Mouse (Mus musculus) granulocyte monocyte progenitor cell, adult 5-6 weeks (primary cell): ENCODE measurements around the gene P4htm. TPM values are rescaled to one million over a fixed set of nuclear protein-coding genes. Genes with fewer than 3 reads are reported as not detected.

Source experiments
- ATAC-seq: replicated peaks from 2 replicates; pipeline ENCODE4 v1.8.0; 2016; ENCODE audit warnings: mild to moderate bottlenecking, moderate TSS enrichment, inconsistent platforms; ENCODE audit not compliant: poor library complexity, severe bottlenecking
- total RNA-seq, 2 experiments: library from RNA; stranded (forward) in 1 of 2; stranded (reverse) in 1 of 2; fragments of 200-712, 200-1000 nt in 1 of 2; fragments of >200 nt in 1 of 2; fragmentation: Nextera tagmentation in 1 of 2; gene quantifications; 2 replicates each; pipeline ENCODE4 v1.2.3; 2014 to 2017

Gene P4htm
- total RNA-seq, 2 experiments from 2014 or later = 2.3 TPM; not detected in 1

GRCm38 (mm10) chr9:108563671-108564070, 33.8 kb downstream of the P4htm start:
- no peak for ATAC-seq

- peak; percentile 96 for ATAC-seq
Measured at GRCm38 (mm10) chr9:108560227-108560841, 37.1 kb downstream of the P4htm start, which contains the start of gene Impdh2. Gene Impdh2, plus strand, starts transcription at chr9:108560286.

GRCm38 (mm10) chr9:108559169-108559568, 38.3 kb downstream of the P4htm start:
- no peak for ATAC-seq

GRCm38 (mm10) chr9:108546875-108547274, 50.6 kb downstream of the P4htm start:
- no peak for ATAC-seq

GRCm38 (mm10) chr9:108545986-108546385, 51.5 kb downstream of the P4htm start:
- no peak for ATAC-seq

- no peak for ATAC-seq
Measured at GRCm38 (mm10) chr9:108540846-108541245, 56.6 kb downstream of the P4htm start.

GRCm38 (mm10) chr9:108531496-108531895, 66.0 kb downstream of the P4htm start:
- ATAC-seq = no peak

- ATAC-seq = no peak
Measured at GRCm38 (mm10) chr9:108530954-108531353, 66.5 kb downstream of the P4htm start.

Other genes starting within 250 kb of the P4htm start
- gene Usp4, start 249.8 kb downstream of the P4htm start, total RNA-seq (2014; fragmentation: Nextera tagmentation) = 78.5 and 89.4 TPM in 2 replicates
- 62.7 and 75.5 TPM in 2 replicates for gene Usp4, start 249.8 kb downstream of the P4htm start, total RNA-seq (2017)
- 1.6 TPM in 1 of 2 replicates, not detected in the other for gene 1700102P08Rik, start 204.9 kb downstream of the P4htm start, total RNA-seq (2014; fragmentation: Nextera tagmentation)
- gene 1700102P08Rik, start 204.9 kb downstream of the P4htm start, total RNA-seq (2017) = 0.43 TPM in 1 of 2 replicates, not detected in the other
- gene Ccdc36, start 169.2 kb downstream of the P4htm start, total RNA-seq (2014; fragmentation: Nextera tagmentation) = not detected in 2 replicates
- gene Ccdc36, start 169.2 kb downstream of the P4htm start, total RNA-seq (2017) = 0.72 and 0.90 TPM in 2 replicates
- gene BC048562, start 161.2 kb downstream of the P4htm start, total RNA-seq (2014; fragmentation: Nextera tagmentation) = not detected in 2 replicates
- not detected in 2 replicates for gene BC048562, start 161.2 kb downstream of the P4htm start, total RNA-seq (2017)
- gene Ccdc71, start 137.1 kb downstream of the P4htm start, total RNA-seq (2014; fragmentation: Nextera tagmentation) = 22.2 and 23.5 TPM in 2 replicates
- 13.2 and 17.9 TPM in 2 replicates for gene Ccdc71, start 137.1 kb downstream of the P4htm start, total RNA-seq (2017)
- 0.56 TPM in 1 of 2 replicates, not detected in the other for gene Klhdc8b, start 136.1 kb downstream of the P4htm start, total RNA-seq (2014; fragmentation: Nextera tagmentation)
- 1.2 and 5.5 TPM in 2 replicates for gene Klhdc8b, start 136.1 kb downstream of the P4htm start, total RNA-seq (2017)
- 0.38 TPM in 1 of 2 replicates, not detected in the other for gene Lamb2, start 117.9 kb downstream of the P4htm start, total RNA-seq (2014; fragmentation: Nextera tagmentation)
- 0.05 and 0.09 TPM in 2 replicates for gene Lamb2, start 117.9 kb downstream of the P4htm start, total RNA-seq (2017)
- gene Usp19, start 107.1 kb downstream of the P4htm start, total RNA-seq (2014; fragmentation: Nextera tagmentation) = 80.9 and 90.2 TPM in 2 replicates
- 32.3 and 34.9 TPM in 2 replicates for gene Usp19, start 107.1 kb downstream of the P4htm start, total RNA-seq (2017)
- gene Qars, start 90.0 kb downstream of the P4htm start, total RNA-seq (2014; fragmentation: Nextera tagmentation) = 252 and 261 TPM in 2 replicates
- gene Qars, start 90.0 kb downstream of the P4htm start, total RNA-seq (2017) = 144 and 181 TPM in 2 replicates
- gene Qrich1, start 80.9 kb downstream of the P4htm start, total RNA-seq (2014; fragmentation: Nextera tagmentation) = 131 and 140 TPM in 2 replicates
- 119 and 145 TPM in 2 replicates for gene Qrich1, start 80.9 kb downstream of the P4htm start, total RNA-seq (2017)
- gene Impdh2, start 37.4 kb downstream of the P4htm start, total RNA-seq (2014; fragmentation: Nextera tagmentation) = 294 and 388 TPM in 2 replicates
- gene Impdh2, start 37.4 kb downstream of the P4htm start, total RNA-seq (2017) = 284 and 334 TPM in 2 replicates
- gene Ndufaf3, start 30.2 kb downstream of the P4htm start, total RNA-seq (2014; fragmentation: Nextera tagmentation) = 39.4 and 44.0 TPM in 2 replicates
- 17.3 and 17.8 TPM in 2 replicates for gene Ndufaf3, start 30.2 kb downstream of the P4htm start, total RNA-seq (2017)
- gene Dalrd3, start 27.8 kb downstream of the P4htm start, total RNA-seq (2014; fragmentation: Nextera tagmentation) = 91.3 and 111 TPM in 2 replicates
- gene Dalrd3, start 27.8 kb downstream of the P4htm start, total RNA-seq (2017) = 38.1 and 45.2 TPM in 2 replicates
- gene Wdr6, start 18.9 kb downstream of the P4htm start, total RNA-seq (2014; fragmentation: Nextera tagmentation) = 18.1 and 19.3 TPM in 2 replicates
- gene Wdr6, start 18.9 kb downstream of the P4htm start, total RNA-seq (2017) = 14.7 and 18.0 TPM in 2 replicates
- 32.9 and 36.9 TPM in 2 replicates for gene Arih2, start 51.7 kb upstream of the P4htm start, total RNA-seq (2014; fragmentation: Nextera tagmentation)
- 32.2 and 33.4 TPM in 2 replicates for gene Arih2, start 51.7 kb upstream of the P4htm start, total RNA-seq (2017)
- gene Slc25a20, start 64.4 kb upstream of the P4htm start, total RNA-seq (2014; fragmentation: Nextera tagmentation) = 20.2 and 28.6 TPM in 2 replicates
- gene Slc25a20, start 64.4 kb upstream of the P4htm start, total RNA-seq (2017) = 28.7 and 30.3 TPM in 2 replicates
- gene Prkar2a, start 91.6 kb upstream of the P4htm start, total RNA-seq (2014; fragmentation: Nextera tagmentation) = 22.8 and 22.9 TPM in 2 replicates
- gene Prkar2a, start 91.6 kb upstream of the P4htm start, total RNA-seq (2017) = 28.6 and 37.8 TPM in 2 replicates
- 24.3 and 25.5 TPM in 2 replicates for gene Ip6k2, start 186.1 kb upstream of the P4htm start, total RNA-seq (2014; fragmentation: Nextera tagmentation)
- 34.4 and 35.8 TPM in 2 replicates for gene Ip6k2, start 186.1 kb upstream of the P4htm start, total RNA-seq (2017)
- gene Nckipsd, start 210.7 kb upstream of the P4htm start, total RNA-seq (2014; fragmentation: Nextera tagmentation) = 12.2 and 12.8 TPM in 2 replicates
- 4.9 and 9.1 TPM in 2 replicates for gene Nckipsd, start 210.7 kb upstream of the P4htm start, total RNA-seq (2017)
- 6.7 and 10.2 TPM in 2 replicates for gene Celsr3, start 228.7 kb upstream of the P4htm start, total RNA-seq (2014; fragmentation: Nextera tagmentation)
- gene Celsr3, start 228.7 kb upstream of the P4htm start, total RNA-seq (2017) = 0.99 and 2.2 TPM in 2 replicates